Mouse (Mus musculus) midbrain, embryonic 14.5 days (tissue): ENCODE results near the gene Macf1. TPM values are rescaled to one million over a fixed set of nuclear protein-coding genes. Genes with fewer than 3 reads are reported as not detected.
A peak's percentile ranks its signal among the peaks of the same experiment; 100 is the strongest.

ENCODE experiments used
- ATAC-seq: fragments of 200-750 bp; cut with Nextera tagmentation; 2 replicates; pipeline ENCODE4 v1.8.0; 2017; ENCODE audit warnings: moderate number of reproducible peaks, moderate library complexity; ENCODE audit not compliant: low FRiP score, low TSS enrichment
- DNase-seq: peaks from one replicate; pipeline ENCODE4 v3.0.0-alpha.2; 2015
- H3K27ac ChIP-seq: fragments of 300-500 bp; sonication (generic); replicated peaks from 2 replicates; pipeline ENCODE4 v1.5.1; 2014; ENCODE audit warnings: mild to moderate bottlenecking, low read depth, low read length, moderate library complexity
- H3K27me3 ChIP-seq: fragments of 300-500 bp; sonication (generic); 2 replicates; pipeline ENCODE4 v1.6.1; 2014; ENCODE audit warnings: low read length, control low read depth, mixed read lengths; ENCODE audit not compliant: control insufficient read depth, insufficient read depth
- H3K36me3 ChIP-seq: fragments of 300-500 bp; sonication (generic); 2 replicates; pipeline ENCODE4 v1.6.1; 2014; ENCODE audit warnings: low read length, control low read depth; ENCODE audit not compliant: control insufficient read depth, insufficient read depth
- H3K4me1 ChIP-seq: fragments of 300-500 bp; sonication (generic); 2 replicates; pipeline ENCODE4 v1.6.1; 2014; ENCODE audit warnings: mild to moderate bottlenecking, antibody characterized with exemption, low read length, control low read depth; ENCODE audit not compliant: control insufficient read depth, insufficient read depth
- H3K4me2 ChIP-seq: fragments of 300-500 bp; sonication (generic); 2 replicates; pipeline ENCODE4 v1.6.1; 2014; ENCODE audit warnings: mild to moderate bottlenecking, low read length, moderate library complexity
- H3K4me3 ChIP-seq: fragments of 300-500 bp; sonication (generic); replicated peaks from 2 replicates; pipeline ENCODE4 v1.5.1; 2014; ENCODE audit warnings: low read depth, low read length
- H3K9ac ChIP-seq: fragments of 300-500 bp; sonication (generic); replicated peaks from 2 replicates; pipeline ENCODE4 v1.6.1; 2014; ENCODE audit warnings: mild to moderate bottlenecking, low read length, moderate library complexity
- H3K9me3 ChIP-seq: fragments of 300-500 bp; sonication (generic); 2 replicates; pipeline ENCODE4 v1.6.1; 2016; ENCODE audit warnings: low read length, control low read depth, mixed read lengths; ENCODE audit not compliant: control insufficient read depth
- WGBS: fragments of 180-500 bp; shearing (Covaris S2); extraction: QIAGEN DNeasy Blood & Tissue Kit; methylation state at CpG from one replicate; pipeline ENCODE4 v1.1.7; 2014; 5-methylcytosine and 5-hydroxymethylcytosine counted together
- polyA plus RNA-seq: library from polyadenylated mRNA; unstranded; fragments of >200 nt; fragmentation: Nextera tagmentation; extraction: Ambion mirVana; gene quantifications from 2 replicates; pipeline ENCODE4 v1.2.1, GENCODE M21; 2014

The Macf1 gene
- polyA plus RNA-seq, 1 experiment from 2014 or later = 140 TPM

GRCm38 (mm10) chr4:123571869-123572268, 112.3 kb downstream of the Macf1 start:
- ATAC-seq (no peak), DNase-seq (no peak)

DNA sequence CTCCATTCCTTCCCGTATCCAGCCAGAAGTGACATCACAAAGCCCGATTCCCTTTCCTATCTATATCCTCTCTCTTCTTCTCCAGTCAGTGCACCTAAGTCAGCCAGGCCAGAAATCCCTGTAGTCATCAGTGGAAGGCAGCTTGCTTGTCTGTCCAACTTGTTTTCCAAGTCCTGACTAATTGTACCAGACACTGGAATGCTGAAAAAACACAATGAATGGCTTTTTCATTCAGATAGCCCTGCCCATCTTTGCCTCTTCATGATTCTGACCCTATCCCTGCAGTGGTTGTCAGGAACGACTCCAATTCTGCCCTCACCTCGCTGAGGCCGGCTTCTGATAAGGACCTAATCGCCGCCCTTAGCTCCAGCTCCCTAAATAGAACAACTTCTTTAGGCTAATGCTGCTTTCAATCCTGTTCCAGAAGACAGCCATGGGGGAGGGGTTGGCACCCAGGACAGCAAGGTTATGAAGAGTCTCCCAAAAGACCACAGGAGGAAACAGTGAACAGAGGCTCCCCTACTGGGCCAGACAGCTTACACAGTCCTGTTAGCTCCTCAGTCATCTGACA, 118.8 kb downstream of the Macf1 start:
- no peak for ATAC-seq
- H3K9me3 ChIP-seq = no peaks in the 10 kb centered on the region
- H3K27me3 ChIP-seq = no peaks in the 10 kb centered on the region
- H3K9ac ChIP-seq = no peak overlapping the region
- H3K36me3 ChIP-seq = no peaks in the 10 kb centered on the region
- no peak overlapping the region for H3K4me2 ChIP-seq
- H3K4me3 ChIP-seq = no peak overlapping the region
- WGBS = 42% methylated on average over 7 of the region's 7 CpGs
- no peak for DNase-seq
- H3K4me1 ChIP-seq = peaks cover 7% of the 10 kb centered on the region
- H3K27ac ChIP-seq = peak overlapping the region; percentile 41

More at GRCm38 (mm10) chr4:123571869-123572268, 112.3 kb downstream of the Macf1 start:
- Histone ChIP-seq H3K27me3 (no peaks in the 10 kb centered on the region), H3K36me3 (no peaks in the 10 kb centered on the region), H3K27ac (peak overlapping the region; percentile 52; the same call in 1 of the 2 replicates), H3K4me2 (no peak overlapping the region), H3K4me1 (peaks cover 31% of the 10 kb centered on the region), H3K9me3 (no peaks in the 10 kb centered on the region), H3K9ac (no peak overlapping the region), H3K4me3 (no peak overlapping the region)
- 7% methylated on average over 6 of the region's 7 CpGs for WGBS

GRCm38 (mm10) chr4:123564051-123564791, 119.9 kb downstream of the Macf1 start:
- Histone ChIP-seq H3K4me2 (no peak overlapping the region), H3K9me3 (no peaks in the 10 kb centered on the region), H3K27me3 (no peaks in the 10 kb centered on the region), H3K27ac (no peak overlapping the region), H3K4me3 (no peak overlapping the region), H3K36me3 (no peaks in the 10 kb centered on the region), H3K4me1 (peaks cover 7% of the 10 kb centered on the region), H3K9ac (no peak overlapping the region)
- ATAC-seq (no peak), DNase-seq (no peak)
- whole genome bisulfite sequencing = 92% methylated on average over 6 of the region's 6 CpGs

- H3K27ac ChIP-seq = no peak overlapping the region
- WGBS = 90% methylated on average over 3 of the region's 3 CpGs
- no peak overlapping the region for H3K9ac ChIP-seq
- no peaks in the 10 kb centered on the region for H3K27me3 ChIP-seq
- no peak for DNase-seq
- ATAC-seq = no peak
- H3K36me3 ChIP-seq = no peaks in the 10 kb centered on the region
- H3K4me2 ChIP-seq = no peak overlapping the region
- H3K4me1 ChIP-seq = peaks cover 7% of the 10 kb centered on the region; the same call in 1 of the 2 replicates
- no peak overlapping the region for H3K4me3 ChIP-seq
- no peaks in the 10 kb centered on the region for H3K9me3 ChIP-seq
Measured at GRCm38 (mm10) chr4:123562177-123562815, 121.9 kb downstream of the Macf1 start.

- Histone ChIP-seq H3K4me3 (no peak overlapping the region), H3K4me2 (no peak overlapping the region), H3K36me3 (no peaks in the 10 kb centered on the region), H3K4me1 (peaks cover 7% of the 10 kb centered on the region; the same call in 1 of the 2 replicates), H3K9me3 (no peaks in the 10 kb centered on the region), H3K27me3 (no peaks in the 10 kb centered on the region), H3K27ac (no peak overlapping the region), H3K9ac (no peak overlapping the region)
- no peak for ATAC-seq
- DNase-seq = no peak
- WGBS = 88% methylated on average over 4 of the region's 4 CpGs
Measured at GRCm38 (mm10) chr4:123560896-123561295, 123.3 kb downstream of the Macf1 start.

DNA sequence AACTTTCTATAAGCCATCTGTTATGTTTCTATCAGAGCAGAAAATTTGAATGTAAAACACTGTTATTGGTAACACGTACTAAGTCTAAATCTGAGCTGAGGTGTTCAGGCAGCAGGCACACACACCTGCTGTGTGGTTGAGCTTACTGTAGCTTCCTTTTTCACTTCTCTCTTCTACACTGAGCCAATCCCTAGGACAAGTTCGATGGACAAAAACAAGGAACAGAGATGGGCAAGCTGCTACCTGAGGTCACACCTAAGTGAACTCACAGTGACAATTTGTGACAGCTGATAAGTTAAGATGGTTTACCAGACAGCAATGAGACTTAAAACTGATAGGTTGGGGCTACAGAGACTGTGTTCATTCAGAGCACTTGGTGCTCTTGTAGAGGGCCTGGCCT, 125.7 kb downstream of the Macf1 start:
- Histone ChIP-seq H3K4me1 (no peaks in the 10 kb centered on the region), H3K4me3 (no peak overlapping the region), H3K36me3 (no peaks in the 10 kb centered on the region), H3K9me3 (no peaks in the 10 kb centered on the region), H3K27me3 (no peaks in the 10 kb centered on the region), H3K27ac (no peak overlapping the region), H3K4me2 (no peak overlapping the region), H3K9ac (no peak overlapping the region)
- no peak for ATAC-seq
- DNase-seq = no peak
- 97% methylated on average over 2 of the region's 2 CpGs for WGBS

- no peaks in the 10 kb centered on the region for H3K27me3 ChIP-seq
- DNase-seq (no peak), ATAC-seq (no peak)
- H3K36me3 ChIP-seq = 0 out of 2 replicates have a peak, but pooled peaks cover 3% of the 10 kb centered on the region
- H3K4me2 ChIP-seq = no peak overlapping the region
- H3K4me3 ChIP-seq = no peak overlapping the region
- H3K9ac ChIP-seq = no peak overlapping the region
- no peaks in the 10 kb centered on the region for H3K9me3 ChIP-seq
- H3K27ac ChIP-seq = no peak overlapping the region
- H3K4me1 ChIP-seq = peaks cover 3% of the 10 kb centered on the region; the same call in 1 of the 2 replicates
Measured at GRCm38 (mm10) chr4:123555251-123555650, 128.9 kb downstream of the Macf1 start.

GRCm38 (mm10) chr4:123552689-123553088, 131.5 kb downstream of the Macf1 start:
- no peaks in the 10 kb centered on the region for H3K9me3 ChIP-seq
- no peak overlapping the region for H3K4me3 ChIP-seq
- H3K4me1 ChIP-seq = peaks cover 3% of the 10 kb centered on the region; the same call in 1 of the 2 replicates
- no peak for ATAC-seq
- no peak overlapping the region for H3K9ac ChIP-seq
- H3K27me3 ChIP-seq = no peaks in the 10 kb centered on the region
- 0 out of 2 replicates have a peak, but pooled peaks cover 3% of the 10 kb centered on the region for H3K36me3 ChIP-seq
- WGBS = 44% methylated on average over 3 of the region's 3 CpGs
- no peak for DNase-seq
- H3K4me2 ChIP-seq = no peak overlapping the region
- 0 out of 2 replicates have a peak overlapping the region, but pooled peaks have one; percentile 20 for H3K27ac ChIP-seq
